Mouse (Mus musculus): ENCODE measurements at regions not wholly inside any gene's neighbourhood (a gene's known extent, or its start where the extent isn't known, plus 50 kb on each side); places are given as distances from the start of the nearest gene placed in this dataset.

GRCm38 (mm10) chr6:148640595-148640994, 190.7 kb downstream of the Ipo8 start:
- no peak for TF ChIP-seq CTCF (conservative IDR thresholded peaks at IDR 0.05 in 1 of 2, IDR thresholded peaks at IDR 0.05 in 1 of 2; ENCODE audit: low read depth in 2 of 2, low read length in 2 of 2)
- no peak for TF ChIP-seq TCF12 (IDR thresholded peaks at IDR 0.05; ENCODE audit: low read depth, low read length)
- no peak for TF ChIP-seq MAFK (IDR thresholded peaks at IDR 0.05; ENCODE audit: insufficient replicate concordance, low read length)
- TF ChIP-seq E2F4 (IDR thresholded peaks at IDR 0.05; ENCODE audit: insufficient replicate concordance, low read depth, low read length) = no peak
- no peak for TF ChIP-seq POLR2A (IDR thresholded peaks at IDR 0.05; ENCODE audit: low read depth, low read length)
- no peak for TF ChIP-seq EP300 (IDR thresholded peaks at IDR 0.05; ENCODE audit: low read length)
- no peak for TF ChIP-seq ZMIZ1 (IDR thresholded peaks at IDR 0.05; ENCODE audit: low read depth, low read length)
- no peak for TF ChIP-seq JUND (conservative IDR thresholded peaks at IDR 0.05; ENCODE audit: low read depth, low read length)
- TF ChIP-seq MAX (IDR thresholded peaks at IDR 0.05; ENCODE audit: low read length) = no peak
- no peak for TF ChIP-seq HCFC1 (IDR thresholded peaks at IDR 0.05; ENCODE audit: low read depth, low read length)
- no peak for TF ChIP-seq USF1 (IDR thresholded peaks at IDR 0.05; ENCODE audit: low read depth, low read length)
- TF ChIP-seq IRF4 (IDR thresholded peaks at IDR 0.05; ENCODE audit: low read depth, low read length) = no peak
- no peak for TF ChIP-seq USF2 (conservative IDR thresholded peaks at IDR 0.05; ENCODE audit: low read depth, low read length)
